ENCODE assay signal across 8 mouse cellular contexts in the genomic region with DNA sequence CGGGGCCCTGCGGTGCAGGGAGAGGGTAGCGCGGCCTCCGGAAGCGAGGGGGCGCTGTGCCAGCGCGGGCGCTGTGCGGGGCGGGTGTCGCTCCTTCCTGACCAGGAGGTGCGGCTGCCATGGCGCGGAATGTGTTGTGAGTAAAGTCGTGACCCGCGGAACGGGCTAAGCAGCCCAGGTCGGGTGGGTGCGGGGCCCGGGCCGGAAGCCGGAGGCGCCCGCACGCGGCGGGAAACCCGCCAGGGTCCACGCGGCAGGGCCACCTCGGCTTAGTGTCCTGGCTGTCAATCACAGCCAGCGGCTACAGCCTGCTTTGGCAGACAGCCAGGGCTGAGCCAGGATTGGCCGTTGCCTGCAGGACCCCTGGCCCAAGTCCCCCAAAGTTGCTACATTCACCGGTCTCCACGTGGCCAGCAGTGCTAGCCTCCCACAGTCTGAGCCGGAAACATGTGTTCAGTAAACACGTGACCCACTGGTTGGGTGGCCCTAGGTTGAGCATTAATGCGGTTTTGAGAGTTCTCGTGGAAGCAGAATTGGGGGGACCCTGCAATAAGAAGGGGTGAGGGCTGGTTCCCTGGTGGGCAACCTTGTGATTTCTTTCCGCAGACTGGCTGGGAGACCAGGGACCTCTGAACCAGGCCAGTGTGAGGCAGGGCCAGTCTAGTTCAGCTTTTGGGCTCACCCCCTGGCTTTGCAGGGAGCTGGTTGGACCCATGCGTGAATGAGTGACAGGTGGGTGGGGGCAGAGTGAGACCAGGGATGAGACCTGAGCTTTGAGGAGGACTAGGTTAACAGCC. TPM values are rescaled to one million over a fixed set of nuclear protein-coding genes. Genes with fewer than 3 reads are reported as not detected.
DNase-seq lines count a peak whose midpoint lies in the region; ATAC-seq and TF ChIP-seq lines count a peak whose summit lies in the region.

No protein-coding gene starts in this region.

- ATAC-seq in forebrain, embryonic 15.5 days (replicated peaks) = peak; percentile 90
- ATAC-seq in neural tube, embryonic 14.5 days (ENCODE audit: low read depth) = peak; percentile 93

- H3K36me3 ChIP-seq in ES-E14 (ENCODE audit: control insufficient read depth, insufficient read depth, low read length, poor library complexity, severe bottlenecking) = peaks cover 3% of the 10 kb centered on the region; the same call in 1 of the 2 replicates
- no peaks in the 10 kb centered on the region; the same call in 1 of the 2 replicates for H3K36me3 ChIP-seq in forebrain, embryonic 15.5 days
- H3K36me3 ChIP-seq in neural tube, embryonic 14.5 days (ENCODE audit: control insufficient read depth, insufficient read depth, low read length) = no peaks in the 10 kb centered on the region
- H3K36me3 ChIP-seq in testis, adult 2 months (ENCODE audit: control insufficient read depth, insufficient read depth, low read length) = no peaks in the 10 kb centered on the region

- no peaks in the 10 kb centered on the region for H3K9me3 ChIP-seq in ES-E14 (ENCODE audit: control insufficient read depth, insufficient read depth, low read depth, low read length)
- no peaks in the 10 kb centered on the region for H3K9me3 ChIP-seq in forebrain, embryonic 15.5 days
- no peaks in the 10 kb centered on the region for H3K9me3 ChIP-seq in neural tube, embryonic 14.5 days (ENCODE audit: control insufficient read depth, low read length)

- in situ Hi-C loops in ES-E14 (cut with MboI; ENCODE audit: low sequenced_read_pairs in 2 of 2, unreplicated experiment in 2 of 2) = no loop called here

- peak; percentile 51 for TF ChIP-seq POLR2A in testis, adult 2 months (IDR thresholded peaks at IDR 0.05; ENCODE audit: control insufficient read depth, low read depth, low read length)

- H3K9ac ChIP-seq in ES-E14 (ENCODE audit: insufficient read depth, low read depth, low read length, poor library complexity, severe bottlenecking) = peak overlapping the region; percentile 90
- H3K9ac ChIP-seq in forebrain, embryonic 15.5 days (replicated peaks) = peak overlapping the region; percentile 73
- H3K9ac ChIP-seq in neural tube, embryonic 14.5 days (replicated peaks; ENCODE audit: low read depth, low read length) = peak overlapping the region; percentile 75

- DNase-seq in ES-E14 (ENCODE audit: low read depth, low spot score) = peak; percentile 34
- peak; percentile 86 for DNase-seq in cerebellum, adult 11 months
- peak; percentile 72 for DNase-seq in heart, postnatal 25 days (ENCODE audit: low spot score)
- peak; percentile 75 to 85 for DNase-seq in layer of hippocampus, adult 18-20 months (ENCODE audit: low spot score in 2 of 2)
- peak; percentile 83 to 87 for DNase-seq in lung, adult 18-20 months

- H3K27ac ChIP-seq in ES-E14 (ENCODE audit: insufficient read depth, low read depth, low read length, poor library complexity, severe bottlenecking) = peak overlapping the region; percentile 39; the same call in 1 of the 2 replicates
- H3K27ac ChIP-seq in forebrain, embryonic 15.5 days (replicated peaks) = peak overlapping the region; percentile 76
- peak overlapping the region; percentile 71 for H3K27ac ChIP-seq in neural tube, embryonic 14.5 days (ENCODE audit: low read depth, low read length)
- peak overlapping the region; percentile 74; the same call in 1 of the 2 replicates for H3K27ac ChIP-seq in testis, adult 2 months (ENCODE audit: control insufficient read depth, insufficient read depth, low read depth, low read length)

- WGBS in forebrain, embryonic 15.5 days = 1% methylated on average over 44 of the region's 44 CpGs
- 2% methylated on average over 44 of the region's 44 CpGs for WGBS in neural tube, embryonic 14.5 days

- H3K4me1 ChIP-seq in ES-E14 (ENCODE audit: control insufficient read depth in 2 of 2, insufficient read depth in 2 of 2, low read length in 2 of 2, poor library complexity in 1 of 2) = peaks cover 2 to 19% of the 10 kb centered on the region in 2 experiments; a peak in 3 of 4 replicates
- peaks cover 17% of the 10 kb centered on the region for H3K4me1 ChIP-seq in forebrain, embryonic 15.5 days
- peaks cover 7% of the 10 kb centered on the region; the same call in 1 of the 2 replicates for H3K4me1 ChIP-seq in neural tube, embryonic 14.5 days (ENCODE audit: control insufficient read depth, insufficient read depth, low read length)
- H3K4me1 ChIP-seq in testis, adult 2 months (ENCODE audit: control insufficient read depth, insufficient read depth, low read length) = peaks cover 8% of the 10 kb centered on the region

- H3K27me3 ChIP-seq in forebrain, embryonic 15.5 days = no peaks in the 10 kb centered on the region
- no peaks in the 10 kb centered on the region for H3K27me3 ChIP-seq in neural tube, embryonic 14.5 days (ENCODE audit: control insufficient read depth, insufficient read depth, low read length)
- H3K27me3 ChIP-seq in testis, adult 2 months (ENCODE audit: control insufficient read depth, insufficient read depth, low read length) = no peaks in the 10 kb centered on the region

- peak overlapping the region; percentile 73 for H3K4me2 ChIP-seq in forebrain, embryonic 15.5 days (replicated peaks)
- peak overlapping the region; percentile 95 for H3K4me2 ChIP-seq in neural tube, embryonic 14.5 days (ENCODE audit: low read depth, low read length)

- peak; percentile 87; the same call in 1 of the 2 replicates for TF ChIP-seq CTCF in testis, adult 2 months (IDR thresholded peaks at IDR 0.05; ENCODE audit: control insufficient read depth, insufficient read depth, insufficient replicate concordance, low read depth, low read length)

- peak overlapping the region; percentile 88 to 92 for H3K4me3 ChIP-seq in ES-E14 (ENCODE audit: insufficient read depth in 1 of 2, low read depth in 1 of 2, low read length in 2 of 2, poor library complexity in 1 of 2, severe bottlenecking in 1 of 2)
- peak overlapping the region; percentile 87 for H3K4me3 ChIP-seq in forebrain, embryonic 15.5 days
- peak overlapping the region; percentile 73 for H3K4me3 ChIP-seq in neural tube, embryonic 14.5 days (ENCODE audit: low read depth, low read length)
- peak overlapping the region; percentile 92 for H3K4me3 ChIP-seq in testis, adult 2 months (ENCODE audit: control insufficient read depth, low read depth, low read length)

- intact Hi-C loops in heart, postnatal 25 days (cut with DNase I) = no loop called here

TF ChIP-seq in ES-E14, 5 proteins besides CTCF, POLR2A, EP300 and RAD21:
- TF ChIP-seq CHD2 (IDR thresholded peaks at IDR 0.05; ENCODE audit: low read depth, low read length) (no peak), ZNF384 (IDR thresholded peaks at IDR 0.05; ENCODE audit: low read depth, low read length) (no peak), MAFK (IDR thresholded peaks at IDR 0.05; ENCODE audit: insufficient read depth, low read depth, low read length) (no peak), HCFC1 (IDR thresholded peaks at IDR 0.05; ENCODE audit: borderline replicate concordance, insufficient read depth, low read length) (0 out of 2 replicates have a peak, but pooled peaks have one; percentile 18), ZC3H11A (IDR thresholded peaks at IDR 0.05; ENCODE audit: borderline replicate concordance, low read depth, low read length) (0 out of 2 replicates have a peak, but pooled peaks have one; percentile 4)

RNA-seq across cellular contexts. Expression of gene Mrpl23, which starts 0.8 kb away (rescaled TPM):
- total RNA-seq in ES-E14 (2012; rRNA removed) = 45.6 and 49.1 TPM in 2 replicates
- polyA plus RNA-seq in forebrain, embryonic 15.5 days (2015; fragmentation: Nextera tagmentation; extraction: Ambion mirVana) = 20.1 and 22.4 TPM in 2 replicates
- total RNA-seq in heart, postnatal 25 days (2021) = 10 to 100 TPM; 16.1 to 39.0 TPM
- total RNA-seq in layer of hippocampus, adult 18-20 months (2021) = 1 to 10 TPM; 6.8 to 8.4 TPM
- polyA plus RNA-seq in neural tube, embryonic 14.5 days (2014; fragmentation: Nextera tagmentation; extraction: Ambion mirVana) = 16.0 and 21.4 TPM in 2 replicates
- polyA plus RNA-seq in testis, adult 2 months (2012; rRNA removed) = 4.5 and 5.9 TPM in 2 replicates

RNA-seq across cellular contexts. Expression of gene Tnnt3, which starts 34.6 kb away (rescaled TPM):
- 1.3 and 6.4 TPM in 2 replicates for total RNA-seq in ES-E14 (2012; rRNA removed)
- polyA plus RNA-seq in forebrain, embryonic 15.5 days (2015; fragmentation: Nextera tagmentation; extraction: Ambion mirVana) = 0.98 TPM in 1 of 2 replicates, not detected in the other
- total RNA-seq in heart, postnatal 25 days (2021) = 1 to 10 TPM in 1 of 2 experiments, not detected in 1; 2.0 TPM
- not detected for total RNA-seq in layer of hippocampus, adult 18-20 months (2021)
- 2.3 and 4.8 TPM in 2 replicates for polyA plus RNA-seq in neural tube, embryonic 14.5 days (2014; fragmentation: Nextera tagmentation; extraction: Ambion mirVana)
- not detected in 2 replicates for polyA plus RNA-seq in testis, adult 2 months (2012; rRNA removed)

Comparison
In these comparisons a context has a peak if more than half of its experiments do, and no peak if none do; other contexts are left out.
1. Peak in every context shown above with its lines: DNase-seq, ATAC-seq, H3K4me3 ChIP-seq and H3K27ac ChIP-seq.
2. DNase-seq: peak in every context shown above with its lines; median percentile 86 in cerebellum, adult 11 months; 85 in lung, adult 18-20 months; 80 in layer of hippocampus, adult 18-20 months; 72 in heart, postnatal 25 days; 34 in ES-E14.